Mouse (Mus musculus): ENCODE data around the gene Ifrd1. TPM values are rescaled to one million over a fixed set of nuclear protein-coding genes. Genes with fewer than 3 reads are reported as not detected.
A peak's percentile ranks its signal among the peaks of the same experiment; 100 is the strongest.

Gene Ifrd1
- polyA plus RNA-seq, 1 experiment from 2014 or later, result 167 TPM

- DNase-seq (ENCODE audit: low spot score) (no peak), ATAC-seq (no peak)
- Histone ChIP-seq H3K4me2 (replicated peaks; ENCODE audit: low read depth, low read length) (no peak overlapping the region), H3K9me3 (ENCODE audit: low read length) (no peaks in the 10 kb centered on the region), H3K27me3 (replicated peaks; ENCODE audit: insufficient read depth, low read length) (no peaks in the 10 kb centered on the region), H3K36me3 (ENCODE audit: insufficient read depth, low read length) (no peaks in the 10 kb centered on the region), H3K4me3 (ENCODE audit: low read depth, low read length) (no peak overlapping the region), H3K27ac (ENCODE audit: low read length) (no peak overlapping the region), H3K9ac (replicated peaks; ENCODE audit: low read depth) (no peak overlapping the region), H3K4me1 (ENCODE audit: insufficient read depth, low read depth, low read length) (no peaks in the 10 kb centered on the region)
- no peak for TF ChIP-seq CTCF (IDR thresholded peaks at IDR 0.05)
- no peak for TF ChIP-seq EP300 (IDR thresholded peaks at IDR 0.05)
- WGBS, result 83% methylated on average over 6 of the region's 6 CpGs
Measured at GRCm38 (mm10) chr12:40154188-40154587, 94.1 kb downstream of the Ifrd1 start.

- ATAC-seq, result no peak
- no peaks in the 10 kb centered on the region for H3K36me3 ChIP-seq (ENCODE audit: insufficient read depth, low read length)
- H3K4me1 ChIP-seq (ENCODE audit: insufficient read depth, low read depth, low read length), result no peaks in the 10 kb centered on the region
- WGBS, result 68% methylated on average over 8 of the region's 8 CpGs
- H3K4me3 ChIP-seq (ENCODE audit: low read depth, low read length), result no peak overlapping the region
- no peaks in the 10 kb centered on the region for H3K27me3 ChIP-seq (replicated peaks; ENCODE audit: insufficient read depth, low read length)
- H3K9ac ChIP-seq (replicated peaks; ENCODE audit: low read depth), result no peak overlapping the region
- TF ChIP-seq CTCF (IDR thresholded peaks at IDR 0.05), result no peak
- TF ChIP-seq EP300 (IDR thresholded peaks at IDR 0.05), result no peak
- no peaks in the 10 kb centered on the region for H3K9me3 ChIP-seq (ENCODE audit: low read length)
- H3K27ac ChIP-seq (ENCODE audit: low read length), result no peak overlapping the region
- H3K4me2 ChIP-seq (replicated peaks; ENCODE audit: low read depth, low read length), result no peak overlapping the region
- DNase-seq (ENCODE audit: low spot score), result peak; percentile 44
Measured at GRCm38 (mm10) chr12:40152353-40153069, 95.8 kb downstream of the Ifrd1 start.

MicroRNAs within 50 kb of the gene (microRNA counts, 519-probe panel; counts per million panel counts)
- microRNA mmu-miR-1938, result not detected

Small RNA genes lying within 50 kb of the gene (microRNA-seq; reads per million reads assigned to microRNA genes)
- gene Mir1938, result not detected

Other genes starting within 250 kb of the Ifrd1 start
- gene Arl4a, start 210.5 kb downstream of the Ifrd1 start, polyA plus RNA-seq (2015; fragmentation: Nextera tagmentation; extraction: Ambion mirVana), result 42.2 and 48.7 TPM in 2 replicates
- gene Scin, start 114.3 kb downstream of the Ifrd1 start, polyA plus RNA-seq (2015; fragmentation: Nextera tagmentation; extraction: Ambion mirVana), result 0.51 and 1.1 TPM in 2 replicates
- gene Lsmem1, start 49.0 kb downstream of the Ifrd1 start, polyA plus RNA-seq (2015; fragmentation: Nextera tagmentation; extraction: Ambion mirVana), result 0.16 and 0.38 TPM in 2 replicates
- 25.8 and 30.1 TPM in 2 replicates for gene Zfp277, start 197.4 kb upstream of the Ifrd1 start, polyA plus RNA-seq (2015; fragmentation: Nextera tagmentation; extraction: Ambion mirVana)
- gene Dock4, start 197.4 kb upstream of the Ifrd1 start, polyA plus RNA-seq (2015; fragmentation: Nextera tagmentation; extraction: Ambion mirVana), result 18.5 and 23.4 TPM in 2 replicates

All from lung, postnatal 0 days (tissue).